Mouse (Mus musculus) neural tube, embryonic 14.5 days (tissue): ENCODE measurements at regions not wholly inside any gene's neighbourhood (a gene's known extent, or its start where the extent isn't known, plus 50 kb on each side); places are given as distances from the start of the nearest gene placed in this dataset.

Source experiments
- ATAC-seq: fragments of 200-750 bp; cut with Nextera tagmentation; 2 replicates; pipeline ENCODE4 v1.8.0; 2017; ENCODE audit warnings: low read depth, mild to moderate bottlenecking, moderate TSS enrichment, moderate library complexity
- H3K27ac ChIP-seq: fragments of 300-500 bp; sonication (generic); 2 replicates; pipeline ENCODE4 v1.5.1; 2014; ENCODE audit warnings: low read depth, mild to moderate bottlenecking, control low read depth, low read length, moderate library complexity, mixed read lengths
- H3K27me3 ChIP-seq: fragments of 300-500 bp; sonication (generic); 2 replicates; pipeline ENCODE4 v1.6.1; 2014; ENCODE audit warnings: low read length; ENCODE audit not compliant: control insufficient read depth, insufficient read depth
- H3K36me3 ChIP-seq: fragments of 300-500 bp; sonication (generic); 2 replicates; pipeline ENCODE4 v1.6.1; 2014; ENCODE audit warnings: low read length, mixed read lengths; ENCODE audit not compliant: control insufficient read depth, insufficient read depth
- H3K4me1 ChIP-seq: fragments of 300-500 bp; sonication (generic); 2 replicates; pipeline ENCODE4 v1.6.1; 2014; ENCODE audit warnings: low read length; ENCODE audit not compliant: control insufficient read depth, insufficient read depth
- H3K4me2 ChIP-seq: fragments of 300-500 bp; sonication (generic); 2 replicates; pipeline ENCODE4 v1.6.1; 2014; ENCODE audit warnings: mild to moderate bottlenecking, low read depth, low read length, control low read depth
- H3K4me3 ChIP-seq: fragments of 300-500 bp; sonication (generic); 2 replicates; pipeline ENCODE4 v1.5.1; 2014; ENCODE audit warnings: low read depth, low read length, control low read depth, mixed read lengths
- H3K9ac ChIP-seq: fragments of 300-500 bp; sonication (generic); replicated peaks from 2 replicates; pipeline ENCODE4 v1.6.1; 2014; ENCODE audit warnings: low read depth, mild to moderate bottlenecking, control low read depth, low read length, mixed read lengths
- H3K9me3 ChIP-seq: fragments of 300-500 bp; sonication (generic); 2 replicates; pipeline ENCODE4 v1.6.1; 2016; ENCODE audit warnings: low read length; ENCODE audit not compliant: control insufficient read depth
- WGBS: fragments of 180-500 bp; shearing (Covaris S2); extraction: QIAGEN DNeasy Blood & Tissue Kit; methylation state at CpG from one replicate; pipeline ENCODE4 v1.1.7; 2014; 5-methylcytosine and 5-hydroxymethylcytosine counted together

DNA sequence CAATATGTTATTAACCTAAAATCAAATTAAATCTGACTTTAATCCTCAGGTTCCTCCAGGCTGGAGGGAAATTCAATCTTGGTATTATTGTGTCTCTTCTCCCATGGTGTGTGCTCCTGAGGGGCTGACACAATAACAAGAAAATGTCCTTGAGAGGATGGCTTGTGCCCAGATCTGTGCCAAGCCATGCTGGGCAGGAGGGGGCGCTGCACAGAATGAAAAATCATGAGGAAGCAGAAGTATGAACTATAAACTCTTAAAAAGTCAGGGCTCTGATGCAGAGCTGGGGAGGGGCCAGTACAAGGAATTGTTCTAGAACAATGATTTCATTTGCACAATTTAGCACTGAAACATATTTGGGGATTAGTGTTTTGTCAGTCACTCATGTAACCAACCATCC, 312.5 kb upstream of the Kdm8 start:
- Histone ChIP-seq H3K9ac (no peak overlapping the region), H3K9me3 (no peaks in the 10 kb centered on the region), H3K4me1 (no peaks in the 10 kb centered on the region), H3K4me2 (no peak overlapping the region), H3K36me3 (no peaks in the 10 kb centered on the region), H3K4me3 (no peak overlapping the region), H3K27me3 (no peaks in the 10 kb centered on the region), H3K27ac (no peak overlapping the region)
- 71% methylated on average over 1 of the region's 1 CpGs for WGBS
- no peak for ATAC-seq

DNA sequence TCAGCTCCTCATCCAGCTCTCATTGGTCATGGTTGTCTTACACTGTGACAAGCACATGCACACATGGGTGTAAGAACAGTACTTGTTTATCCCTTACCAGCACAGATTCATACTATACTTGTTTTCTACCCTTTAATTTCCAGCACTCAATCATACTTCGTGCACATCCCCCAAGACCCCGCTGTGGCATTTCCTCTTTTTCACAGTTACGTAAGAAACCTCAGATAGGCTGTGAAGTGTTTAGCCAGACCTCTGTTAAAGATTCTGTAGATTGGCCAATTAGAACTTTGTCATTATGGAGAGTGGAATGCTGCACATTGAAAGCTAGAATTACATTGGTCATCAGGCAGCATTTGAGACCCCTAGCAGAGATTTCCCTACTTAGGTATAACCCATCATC, 305.9 kb upstream of the Kdm8 start:
- Histone ChIP-seq H3K9ac (no peak overlapping the region), H3K36me3 (no peaks in the 10 kb centered on the region), H3K9me3 (no peaks in the 10 kb centered on the region), H3K4me3 (no peak overlapping the region), H3K4me1 (no peaks in the 10 kb centered on the region), H3K27me3 (no peaks in the 10 kb centered on the region), H3K4me2 (no peak overlapping the region), H3K27ac (no peak overlapping the region)
- ATAC-seq, result no peak
- WGBS, result 90% methylated on average over 3 of the region's 3 CpGs

DNA sequence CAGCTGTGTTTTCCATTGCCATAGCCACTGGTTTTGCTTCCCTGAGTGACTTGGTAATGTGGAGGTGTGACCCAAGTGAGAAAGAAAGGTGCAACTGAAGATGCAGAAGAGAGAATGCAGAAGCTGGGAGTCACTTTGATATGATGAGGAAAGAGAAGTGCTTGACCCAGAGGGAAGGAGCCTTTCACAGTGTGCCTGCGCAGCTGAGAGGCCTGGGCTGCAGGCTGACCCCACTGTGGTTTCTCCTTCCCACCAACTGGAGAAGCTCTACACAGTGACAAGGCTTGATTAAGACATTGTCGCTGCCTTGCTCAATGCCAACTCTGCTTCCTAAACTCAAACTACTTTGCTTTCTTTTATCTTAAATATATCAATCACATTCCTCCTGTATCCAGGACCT, 305.3 kb upstream of the Kdm8 start:
- no peak overlapping the region for H3K9ac ChIP-seq
- no peak for ATAC-seq
- 85% methylated on average over 2 of the region's 2 CpGs for WGBS

DNA sequence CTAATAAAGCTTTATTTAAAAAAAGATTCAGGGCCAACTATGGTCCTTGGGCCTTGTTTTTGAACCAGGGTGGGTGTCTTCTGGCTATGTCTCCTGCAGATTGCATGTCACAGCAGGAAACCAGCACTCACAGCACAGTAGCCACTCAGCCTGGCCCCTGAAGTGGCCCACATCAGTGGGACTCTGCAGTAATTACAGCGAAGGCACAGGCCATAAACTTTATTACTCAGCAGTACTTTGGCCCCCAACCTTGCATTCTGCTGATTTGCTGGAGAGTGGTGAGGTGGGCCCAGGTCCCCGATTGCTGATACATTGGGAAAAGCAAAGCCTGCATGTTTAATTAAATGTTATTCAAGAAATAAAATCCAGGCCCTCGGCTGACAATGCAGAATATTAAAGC, 303.6 kb upstream of the Kdm8 start:
- Histone ChIP-seq H3K4me3 (no peak overlapping the region), H3K36me3 (no peaks in the 10 kb centered on the region), H3K4me1 (no peaks in the 10 kb centered on the region), H3K27ac (no peak overlapping the region), H3K27me3 (no peaks in the 10 kb centered on the region), H3K4me2 (no peak overlapping the region), H3K9me3 (no peaks in the 10 kb centered on the region), H3K9ac (no peak overlapping the region)
- 9% methylated on average over 3 of the region's 3 CpGs for WGBS
- ATAC-seq, result peak; percentile 61; the same call in 1 of the 2 replicates

More for the DNA sequence above, 305.3 kb upstream of the Kdm8 start:
- H3K36me3 ChIP-seq, result no peaks in the 10 kb centered on the region
- no peaks in the 10 kb centered on the region for H3K27me3 ChIP-seq
- H3K4me1 ChIP-seq, result no peaks in the 10 kb centered on the region
- H3K27ac ChIP-seq, result no peak overlapping the region
- H3K9me3 ChIP-seq, result no peaks in the 10 kb centered on the region
- no peak overlapping the region for H3K4me3 ChIP-seq
- no peak overlapping the region for H3K4me2 ChIP-seq

DNA sequence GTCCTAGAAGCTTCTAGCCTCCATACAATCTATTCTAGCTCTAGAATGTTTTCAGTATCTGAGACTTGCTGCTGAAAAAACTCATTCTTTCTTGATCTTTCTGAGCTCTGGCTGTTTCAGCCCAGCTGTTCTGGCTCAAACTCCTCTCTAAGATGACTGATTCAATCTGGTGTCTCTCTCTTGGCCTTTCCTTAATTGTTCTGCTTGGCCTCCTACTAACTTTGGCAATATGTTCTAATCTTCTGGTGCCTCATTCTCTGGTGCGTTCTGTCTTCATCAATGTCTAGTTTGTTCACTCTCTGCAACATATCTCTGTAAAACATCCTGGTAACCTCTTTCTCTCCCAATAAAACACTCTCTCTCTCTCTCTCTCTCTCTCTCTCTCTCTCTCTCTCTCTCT, 302.6 kb upstream of the Kdm8 start:
- Histone ChIP-seq H3K4me3 (no peak overlapping the region), H3K4me2 (no peak overlapping the region), H3K36me3 (no peaks in the 10 kb centered on the region), H3K9ac (no peak overlapping the region), H3K9me3 (no peaks in the 10 kb centered on the region), H3K27ac (no peak overlapping the region), H3K27me3 (no peaks in the 10 kb centered on the region), H3K4me1 (no peaks in the 10 kb centered on the region)
- WGBS, result 94% methylated on average over 1 of the region's 1 CpGs
- ATAC-seq, result no peak

DNA sequence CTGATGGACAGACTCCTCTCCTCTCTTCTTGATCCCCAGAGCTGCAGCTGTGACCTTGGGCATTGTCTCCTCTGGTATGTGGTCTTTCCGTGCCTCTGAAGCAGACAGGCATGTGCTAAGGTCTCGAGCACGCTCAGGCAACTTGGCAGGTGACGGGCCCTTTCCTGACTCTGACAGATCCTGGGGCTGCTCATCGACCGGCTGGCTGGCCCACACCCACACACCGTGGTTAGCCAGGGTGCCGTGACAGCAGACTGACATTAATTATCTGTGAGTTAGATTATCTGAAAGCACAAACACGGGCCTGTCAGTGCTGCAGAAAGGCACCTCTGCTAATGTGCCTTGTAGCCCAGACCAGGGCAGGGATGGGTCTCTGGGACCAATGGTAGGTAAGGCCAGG, 298.5 kb upstream of the Kdm8 start:
- Histone ChIP-seq H3K4me3 (no peak overlapping the region), H3K27ac (no peak overlapping the region), H3K4me2 (no peak overlapping the region), H3K36me3 (no peaks in the 10 kb centered on the region), H3K4me1 (no peaks in the 10 kb centered on the region), H3K27me3 (no peaks in the 10 kb centered on the region), H3K9ac (no peak overlapping the region), H3K9me3 (no peaks in the 10 kb centered on the region)
- no peak for ATAC-seq
- WGBS, result 64% methylated on average over 9 of the region's 9 CpGs

DNA sequence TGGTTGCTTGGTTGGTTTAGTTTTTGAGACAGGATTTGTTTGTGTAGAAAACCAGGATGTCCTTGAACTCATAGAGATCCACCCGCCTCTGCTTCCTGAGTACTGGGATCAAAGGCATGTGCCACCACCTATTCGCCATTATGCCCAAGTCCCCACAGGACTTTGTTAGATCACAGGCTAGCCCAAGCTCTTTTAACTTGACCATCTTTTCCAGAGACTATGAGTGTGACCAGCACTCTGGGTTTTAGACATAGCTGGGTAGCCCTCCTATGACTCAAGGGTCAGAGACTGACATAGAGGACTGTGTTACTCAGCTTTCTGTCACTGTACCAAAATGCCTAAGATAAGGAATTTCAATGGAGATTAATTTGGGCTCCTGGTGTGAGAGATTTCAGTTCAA, 295.3 kb upstream of the Kdm8 start:
- ATAC-seq, result no peak
- 96% methylated on average over 2 of the region's 2 CpGs for WGBS

DNA sequence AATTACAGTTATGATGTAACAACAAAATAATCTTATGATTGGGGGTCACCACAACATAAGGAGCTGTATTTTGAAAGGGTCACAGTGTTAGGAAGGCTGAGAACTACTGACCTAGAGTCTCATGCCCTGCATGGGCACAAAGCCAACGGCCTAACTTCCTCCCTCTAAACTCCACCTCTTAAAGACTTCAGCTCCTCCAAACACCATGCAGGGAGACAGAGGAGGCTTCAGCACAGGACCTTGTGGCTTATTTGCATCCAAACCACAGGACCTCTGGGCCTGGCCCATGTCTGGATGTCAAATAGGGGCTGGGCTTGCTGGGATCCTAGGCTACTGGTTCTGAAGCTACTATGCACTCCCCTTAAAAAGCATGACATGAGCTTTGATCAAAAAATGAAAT, 294.7 kb upstream of the Kdm8 start:
- H3K9me3 ChIP-seq, result no peaks in the 10 kb centered on the region
- no peak overlapping the region for H3K4me3 ChIP-seq
- no peak for ATAC-seq
- no peak overlapping the region for H3K9ac ChIP-seq
- no peaks in the 10 kb centered on the region for H3K27me3 ChIP-seq
- no peak overlapping the region for H3K4me2 ChIP-seq
- 70% methylated on average over 1 of the region's 1 CpGs for WGBS
- no peaks in the 10 kb centered on the region for H3K4me1 ChIP-seq
- H3K36me3 ChIP-seq, result no peaks in the 10 kb centered on the region
- no peak overlapping the region for H3K27ac ChIP-seq

More for the DNA sequence above, 295.3 kb upstream of the Kdm8 start:
- no peak overlapping the region for H3K4me3 ChIP-seq
- no peak overlapping the region for H3K4me2 ChIP-seq
- H3K9me3 ChIP-seq, result no peaks in the 10 kb centered on the region
- no peaks in the 10 kb centered on the region for H3K27me3 ChIP-seq
- H3K4me1 ChIP-seq, result no peaks in the 10 kb centered on the region
- no peaks in the 10 kb centered on the region for H3K36me3 ChIP-seq
- H3K9ac ChIP-seq, result no peak overlapping the region
- H3K27ac ChIP-seq, result no peak overlapping the region

DNA sequence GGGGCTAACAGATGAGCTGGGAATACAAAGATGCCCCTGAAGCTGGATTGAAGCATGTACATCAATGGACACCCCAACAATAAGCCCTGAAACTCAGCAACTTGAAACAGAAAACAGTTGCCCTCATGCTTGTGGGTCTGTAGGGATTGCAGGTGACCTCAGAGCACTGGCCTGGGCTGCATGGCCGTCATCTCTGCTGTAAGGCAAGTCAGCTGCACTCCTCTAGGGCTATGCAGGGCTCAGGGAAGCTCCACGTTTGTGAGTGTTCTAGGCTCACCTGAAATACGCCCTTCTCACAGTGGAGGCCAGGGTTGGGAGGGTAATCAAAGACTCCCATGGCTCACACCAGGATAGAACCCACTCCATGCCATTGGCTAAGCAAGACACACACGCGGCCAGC, 292.2 kb upstream of the Kdm8 start:
- Histone ChIP-seq H3K36me3 (no peaks in the 10 kb centered on the region), H3K4me3 (no peak overlapping the region), H3K4me2 (no peak overlapping the region), H3K9me3 (no peaks in the 10 kb centered on the region), H3K9ac (no peak overlapping the region), H3K27ac (no peak overlapping the region), H3K4me1 (no peaks in the 10 kb centered on the region), H3K27me3 (no peaks in the 10 kb centered on the region)
- no peak for ATAC-seq
- 88% methylated on average over 5 of the region's 5 CpGs for whole genome bisulfite sequencing

DNA sequence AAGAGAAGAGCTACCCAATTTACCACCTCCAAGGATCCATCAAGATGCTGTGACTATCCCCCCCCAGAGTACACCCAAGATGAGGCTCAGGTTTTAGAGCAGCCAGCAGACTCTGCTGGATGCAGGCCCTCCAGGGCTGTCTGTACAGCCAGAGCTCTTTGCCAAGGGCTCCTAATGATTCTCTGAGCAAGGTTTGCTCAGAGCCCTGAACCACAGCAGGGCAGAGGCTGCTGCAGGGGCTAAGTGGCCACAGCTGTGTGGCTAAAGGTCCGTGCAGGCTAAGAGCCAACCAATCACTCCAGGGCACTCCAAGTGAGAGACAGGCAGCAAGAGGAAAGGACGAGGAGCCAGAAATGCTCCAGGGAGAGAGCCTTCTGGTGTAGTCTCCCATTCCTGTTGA, 289.2 kb upstream of the Kdm8 start:
- 35% methylated on average over 2 of the region's 2 CpGs for whole genome bisulfite sequencing
- ATAC-seq, result no peak
- no peaks in the 10 kb centered on the region for H3K9me3 ChIP-seq
- H3K27ac ChIP-seq, result no peak overlapping the region
- no peaks in the 10 kb centered on the region for H3K4me1 ChIP-seq
- no peaks in the 10 kb centered on the region for H3K36me3 ChIP-seq
- H3K4me3 ChIP-seq, result no peak overlapping the region
- H3K4me2 ChIP-seq, result no peak overlapping the region
- H3K27me3 ChIP-seq, result no peaks in the 10 kb centered on the region
- H3K9ac ChIP-seq, result no peak overlapping the region
